Mouse (Mus musculus) lung, adult 2 months (tissue): ENCODE measurements around the gene Qk.

ENCODE experiments used
- CTCF ChIP-seq: fragments of 200-500 bp; IDR thresholded peaks from 2 replicates; pipeline ENCODE4 v1.5.1; 2011; ENCODE audit warnings: mild to moderate bottlenecking, low read length, control low read depth; ENCODE audit not compliant: insufficient read depth
- POLR2A ChIP-seq: fragments of 200-500 bp; IDR thresholded peaks from 2 replicates; pipeline ENCODE4 v1.6.1; 2011; ENCODE audit warnings: low read depth, mild to moderate bottlenecking, control low read depth, low read length, borderline replicate concordance; ENCODE audit errors: extremely low read depth

GRCm38 (mm10) chr17:10357348-10357747 is 37.7 kb upstream of the Qk start:
- TF ChIP-seq POLR2A: no peak
- TF ChIP-seq CTCF: no peak
